Mouse (Mus musculus) urinary bladder, postnatal 36 days (tissue): ENCODE measurements around the gene Pwp2.

Experiments used
- DNase-seq, 2 experiments: peaks; one replicate each; pipeline ENCODE4 v3.0.0; 2022; ENCODE audit warnings: low spot score in 2 of 2, mixed read lengths in 1 of 2

Pwp2 gene

GRCm38 (mm10) chr10:78171057-78171456 lies 13.9 kb downstream of the Pwp2 start:
- no peak for DNase-seq

- no peak for DNase-seq
Observed at GRCm38 (mm10) chr10:78170445-78170844, 14.5 kb downstream of the Pwp2 start.

GRCm38 (mm10) chr10:78169281-78170042 lies 15.5 kb downstream of the Pwp2 start, which contains the start of gene D10Jhu81e:
TSS of gene D10Jhu81e (minus strand) at chr10:78169782.
- peak; percentile 99 to 100 for DNase-seq

GRCm38 (mm10) chr10:78168792-78169191 lies 16.2 kb downstream of the Pwp2 start:
- DNase-seq: no peak

GRCm38 (mm10) chr10:78167775-78168174 lies 17.2 kb downstream of the Pwp2 start:
- DNase-seq: no peak

DNA sequence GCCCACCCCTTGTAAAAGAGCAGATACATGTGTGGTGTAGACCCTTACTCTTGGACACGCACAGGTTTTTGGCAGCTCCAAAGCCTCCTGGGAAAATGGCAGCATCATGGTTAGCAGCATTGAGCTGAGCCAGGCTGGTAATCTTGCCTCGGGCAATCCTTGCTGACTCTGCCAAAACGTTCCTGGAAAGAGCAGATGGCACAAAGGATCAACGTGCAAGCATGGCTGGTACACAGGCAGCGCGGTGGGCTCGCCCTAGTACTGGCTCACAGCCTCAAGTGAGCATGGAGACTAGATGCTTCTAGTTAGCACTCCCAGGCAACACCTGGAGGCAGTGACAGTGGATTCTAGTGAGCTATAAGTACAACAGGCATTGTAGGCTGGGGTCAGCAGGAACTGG lies 17.6 kb downstream of the Pwp2 start:
- DNase-seq: no peak

DNA sequence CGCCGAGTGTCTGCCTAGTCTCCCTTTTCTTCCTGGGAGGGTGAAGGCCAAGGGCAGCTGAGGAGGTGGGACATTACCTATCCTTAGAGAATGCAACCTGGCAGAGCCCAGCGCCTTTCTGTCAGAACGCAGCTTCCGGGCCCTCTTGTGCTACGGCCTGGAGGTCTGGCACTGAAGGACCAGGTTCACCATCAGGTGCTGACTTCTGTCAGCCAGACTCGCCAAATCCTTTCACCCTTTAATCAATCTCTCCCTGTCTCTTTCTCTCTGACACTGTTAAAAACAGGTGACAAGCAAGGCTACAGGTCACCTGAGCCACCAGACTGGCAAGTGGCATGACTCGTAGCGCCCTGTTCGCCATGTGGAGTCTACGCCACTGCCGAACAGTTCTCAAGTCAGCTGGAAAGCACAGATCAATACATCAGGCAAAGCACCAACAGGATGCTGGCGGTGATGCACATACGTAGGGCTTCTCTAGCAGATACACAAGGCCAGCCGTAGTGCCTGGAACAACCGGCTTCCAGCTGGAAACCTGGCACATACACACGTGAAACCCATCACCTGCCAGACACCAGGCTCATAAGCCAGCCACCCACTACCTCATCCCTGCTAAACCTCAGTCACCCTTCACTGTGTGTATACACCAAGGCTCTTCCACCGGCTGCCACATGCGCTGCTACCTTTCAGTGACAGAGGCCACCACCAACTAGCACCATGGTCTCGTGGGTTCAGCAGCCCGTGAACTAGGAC lies 19.5 kb downstream of the Pwp2 start:
- no peak for DNase-seq

GRCm38 (mm10) chr10:78164786-78165185 lies 20.2 kb downstream of the Pwp2 start:
- no peak for DNase-seq

DNA sequence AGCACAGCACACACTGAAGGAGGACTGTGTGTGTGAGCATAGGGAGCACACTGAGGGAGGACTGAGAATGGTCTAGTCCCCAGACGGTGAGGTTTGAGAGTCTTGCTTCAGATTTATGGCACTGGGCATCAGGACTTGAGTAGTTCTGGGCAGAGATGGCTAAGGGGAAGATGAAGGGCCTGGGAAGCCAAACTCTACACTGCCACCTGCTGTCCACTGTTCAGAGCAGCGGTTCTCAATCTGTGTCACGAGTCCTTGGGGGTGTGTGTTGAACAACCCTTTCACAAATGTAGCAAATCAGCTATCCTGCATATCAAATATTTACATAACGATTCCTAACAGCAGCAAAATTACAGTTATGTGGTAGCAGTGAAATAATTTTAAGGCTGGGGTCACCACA lies 21.0 kb downstream of the Pwp2 start:
- DNase-seq: peak; percentile 38 to 60

DNA sequence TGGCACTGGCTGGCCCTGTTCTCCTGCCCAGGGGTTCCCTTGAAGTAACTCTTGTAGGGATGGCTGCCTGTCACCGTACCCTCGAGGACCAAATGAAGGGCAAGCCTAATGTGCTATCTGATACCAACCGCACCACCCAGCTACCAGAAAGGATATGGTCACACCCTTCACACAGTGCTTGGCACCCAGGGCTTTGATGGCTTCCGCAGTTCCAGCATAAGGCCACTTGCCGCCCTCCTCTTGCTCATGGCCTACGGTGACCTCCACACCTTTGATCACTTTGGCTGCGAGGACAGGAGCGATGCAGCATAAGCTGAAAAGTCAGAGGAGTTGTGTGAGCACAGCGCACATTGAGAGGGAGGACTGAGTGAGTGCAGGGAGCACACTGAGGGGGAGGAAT lies 21.7 kb downstream of the Pwp2 start:
- no peak for DNase-seq

GRCm38 (mm10) chr10:78162646-78163045 lies 22.3 kb downstream of the Pwp2 start:
- DNase-seq: peak; percentile 70 to 71

GRCm38 (mm10) chr10:78161096-78161495 lies 23.9 kb downstream of the Pwp2 start:
- DNase-seq: no peak

GRCm38 (mm10) chr10:78160369-78161095 lies 24.4 kb downstream of the Pwp2 start:
- DNase-seq: no peak

- peak; percentile 86 to 88 for DNase-seq
Observed at GRCm38 (mm10) chr10:78159906-78160305, 25.0 kb downstream of the Pwp2 start.

DNA sequence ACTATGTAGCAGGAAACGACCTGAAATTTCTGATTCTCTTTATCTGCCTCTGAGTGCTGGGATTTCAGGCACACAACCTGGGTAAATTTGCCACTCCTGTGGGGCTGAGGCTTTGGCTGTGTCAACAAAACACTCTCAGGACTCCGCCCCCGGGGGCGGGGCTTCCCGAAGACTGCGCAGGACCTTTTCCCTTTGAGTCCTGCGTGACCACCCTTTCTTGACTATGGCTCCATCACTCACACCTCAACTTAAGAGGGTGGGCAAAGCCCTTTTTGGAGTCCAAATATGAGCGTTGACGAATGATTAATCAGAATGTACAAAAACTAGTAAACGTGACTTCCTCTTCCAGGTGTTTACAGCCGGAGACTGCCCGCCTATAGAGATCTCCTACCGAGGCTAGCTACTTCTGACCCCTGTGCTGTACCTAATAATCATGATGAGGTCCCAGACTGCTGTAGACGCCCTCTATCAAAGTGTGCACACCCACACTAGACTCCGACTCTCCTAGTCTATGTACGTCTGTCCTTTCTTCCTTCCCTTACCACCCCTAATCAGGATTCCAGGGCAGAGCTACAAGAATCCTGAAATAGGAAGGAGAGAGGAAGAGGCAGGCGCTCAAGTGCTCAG lies 25.6 kb downstream of the Pwp2 start:
- DNase-seq: peak; percentile 78 to 84

DNA sequence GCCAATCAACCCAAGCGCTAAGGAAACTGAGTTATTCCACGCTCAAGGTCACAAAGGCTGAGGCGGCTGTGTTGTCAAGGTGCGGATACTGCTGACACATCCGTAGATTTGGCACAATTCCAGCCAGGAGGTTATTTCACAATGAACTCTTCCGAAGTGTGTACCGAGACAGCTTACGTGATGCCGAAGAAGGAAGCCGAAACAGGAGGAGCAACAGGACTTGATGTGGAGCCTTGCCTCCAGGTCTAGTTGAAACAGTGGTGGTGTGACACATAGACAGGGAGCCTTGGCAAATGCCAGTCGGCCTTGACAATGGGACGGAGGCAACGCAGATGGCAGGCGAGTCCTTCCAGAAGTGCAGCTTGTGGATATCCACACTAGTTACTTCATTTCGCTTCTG lies 26.9 kb downstream of the Pwp2 start:
- no peak for DNase-seq

GRCm38 (mm10) chr10:78156926-78157325 lies 28.0 kb downstream of the Pwp2 start:
- DNase-seq: no peak

DNA sequence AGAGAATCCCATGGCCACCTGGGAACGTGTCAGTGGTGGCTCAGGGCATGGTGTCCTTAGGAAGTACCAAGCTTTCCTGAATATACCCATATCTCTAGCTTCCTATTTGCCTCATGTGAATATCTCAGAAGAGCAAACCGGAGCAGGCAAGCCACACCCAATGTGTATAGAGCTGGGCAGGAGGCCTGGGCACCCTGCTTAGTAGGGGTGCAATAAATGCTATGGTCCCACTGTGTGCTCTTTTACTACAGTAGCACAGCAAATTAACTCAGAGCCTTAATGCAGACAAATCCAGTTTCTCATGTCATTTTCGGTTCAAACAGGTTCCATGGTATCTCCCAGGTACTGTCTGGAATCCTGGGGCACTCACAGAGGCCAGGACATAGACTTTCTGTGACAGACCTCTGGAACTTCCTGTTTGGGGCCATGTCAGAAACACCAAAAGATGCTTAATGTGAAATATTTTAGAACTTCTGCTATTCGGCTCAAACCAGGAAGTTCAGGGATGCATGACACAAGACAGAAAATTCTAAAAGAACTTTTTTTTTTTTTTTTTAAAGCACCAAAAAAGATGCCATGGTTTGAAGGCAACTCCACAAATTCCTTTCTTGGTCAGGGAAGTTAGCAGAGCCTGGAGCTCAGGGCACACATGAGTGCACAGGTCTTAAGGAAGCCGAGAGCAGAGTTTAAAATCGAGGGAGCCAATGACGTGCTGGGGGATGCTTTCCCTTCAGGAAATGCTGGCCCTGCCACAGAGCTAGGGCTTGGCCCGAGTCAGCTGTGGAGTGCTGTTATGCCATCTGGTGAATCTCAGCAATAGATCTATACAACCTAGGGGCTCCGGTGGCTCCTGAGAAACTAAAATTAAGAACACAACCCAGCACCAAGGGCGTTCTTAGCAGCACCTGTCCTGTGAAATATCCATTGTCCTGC lies 35.8 kb downstream of the Pwp2 start:
- DNase-seq: no peak

GRCm38 (mm10) chr10:78147908-78148441 lies 37.0 kb downstream of the Pwp2 start:
- no peak for DNase-seq

- DNase-seq: no peak
Observed at GRCm38 (mm10) chr10:78143727-78144505, 41.0 kb downstream of the Pwp2 start.
